Mouse (Mus musculus): ENCODE results near the gene Sgsm1.

DNA sequence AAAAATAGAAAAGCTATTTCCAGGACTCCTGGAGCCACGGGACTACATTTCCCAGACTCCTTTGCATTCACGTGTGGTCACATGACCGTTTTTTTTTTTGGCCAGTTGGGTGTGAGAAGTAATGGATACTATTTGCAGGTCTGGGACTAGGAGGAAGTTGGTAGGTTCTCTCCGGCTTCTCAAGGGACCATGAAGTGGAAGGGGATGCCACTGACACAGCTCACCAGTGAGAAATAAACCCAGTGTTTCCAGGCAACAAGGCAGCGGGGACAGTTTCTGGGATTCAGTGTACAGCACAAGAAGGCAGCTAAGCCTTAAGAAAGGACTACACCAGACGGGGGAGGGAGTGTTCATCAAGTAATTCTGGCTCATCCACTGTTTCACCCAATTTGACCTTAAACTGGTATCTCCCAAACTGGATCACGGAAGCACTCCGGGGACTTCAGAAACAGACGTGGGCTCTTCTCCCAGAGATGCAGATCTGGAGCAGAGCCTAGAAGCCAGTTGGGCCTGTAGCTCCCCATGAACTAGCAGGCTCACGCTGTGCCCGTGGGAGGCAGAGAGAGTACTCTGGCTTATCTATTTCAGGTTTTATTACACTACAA lies 39.3 kb downstream of the Sgsm1 start:
- TF ChIP-seq CTCF (IDR thresholded peaks at IDR 0.05; ENCODE audit: borderline replicate concordance, control insufficient read depth, extremely low read depth, insufficient read depth, low read length, poor library complexity), result no peak
- no peak for TF ChIP-seq POLR2A (IDR thresholded peaks at IDR 0.05; ENCODE audit: control insufficient read depth, extremely low read depth, insufficient read depth, low read length, poor library complexity)
